Mouse (Mus musculus) kidney, postnatal 25 days (tissue): ENCODE data around the gene Thap4.
A peak's percentile ranks its signal among the peaks of the same experiment; 100 is the strongest.

Source experiments
- DNase-seq, 2 experiments: peaks; one replicate each; pipeline ENCODE4 v3.0.0; 2021; ENCODE audit warnings: mixed read lengths in 2 of 2

Gene Thap4

DNA sequence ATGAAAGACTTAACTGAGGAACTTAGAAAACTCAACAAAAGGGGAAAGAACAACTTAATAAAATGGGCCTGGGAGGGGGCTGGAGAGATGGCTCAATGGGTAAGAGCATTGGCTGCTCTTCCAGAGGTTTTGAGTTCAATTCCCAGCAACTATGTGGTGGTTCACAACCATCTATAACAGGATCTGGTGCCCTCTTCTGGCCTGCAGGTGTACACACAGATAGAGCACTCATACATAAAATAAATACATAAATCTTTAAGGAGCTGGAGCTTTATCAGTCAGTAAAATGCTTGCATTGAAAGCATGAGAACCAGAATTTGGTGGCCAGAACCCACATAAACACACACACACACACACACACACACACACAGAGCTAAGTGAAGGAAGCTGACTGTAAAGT is 11.8 kb downstream of the Thap4 start:
- DNase-seq: no peak

DNA sequence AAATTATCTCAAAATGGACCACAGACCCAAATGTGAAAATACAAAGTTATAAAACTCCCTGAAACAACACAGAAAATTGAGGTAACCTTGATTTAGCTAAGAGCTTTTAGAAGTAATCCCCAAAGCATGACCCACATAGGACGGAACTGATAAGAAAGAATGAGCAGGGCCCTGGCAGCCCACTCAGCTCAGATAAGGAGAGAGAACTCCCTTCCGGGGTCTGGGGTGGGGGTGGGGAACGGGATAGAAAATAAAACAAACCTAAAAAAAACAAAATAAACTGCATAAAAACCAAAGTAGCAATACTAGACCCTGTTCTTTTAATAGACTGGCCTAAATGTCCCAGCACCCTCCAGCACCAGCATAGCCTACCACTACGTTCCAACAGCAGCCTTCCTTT is 12.7 kb downstream of the Thap4 start:
- DNase-seq: no peak

DNA sequence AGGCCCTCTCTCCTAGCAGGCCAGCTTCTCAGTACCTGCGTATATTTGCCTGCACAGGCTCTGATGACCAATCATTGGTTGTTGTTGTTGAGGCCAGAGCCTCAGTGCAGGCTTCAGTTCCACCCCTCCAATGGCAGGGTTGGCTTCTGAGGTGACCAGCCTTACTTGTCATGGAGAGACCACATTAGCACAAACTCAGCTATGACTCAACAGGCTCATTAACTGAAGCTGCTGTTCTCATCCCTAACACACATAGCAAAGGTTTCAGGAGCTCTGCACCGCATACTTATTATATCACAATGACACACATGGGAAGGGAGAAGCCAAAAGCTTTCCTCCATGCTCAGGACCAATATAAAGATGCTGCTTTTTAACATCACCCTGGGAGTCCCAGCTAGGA is 14.0 kb downstream of the Thap4 start:
- DNase-seq: no peak

DNA sequence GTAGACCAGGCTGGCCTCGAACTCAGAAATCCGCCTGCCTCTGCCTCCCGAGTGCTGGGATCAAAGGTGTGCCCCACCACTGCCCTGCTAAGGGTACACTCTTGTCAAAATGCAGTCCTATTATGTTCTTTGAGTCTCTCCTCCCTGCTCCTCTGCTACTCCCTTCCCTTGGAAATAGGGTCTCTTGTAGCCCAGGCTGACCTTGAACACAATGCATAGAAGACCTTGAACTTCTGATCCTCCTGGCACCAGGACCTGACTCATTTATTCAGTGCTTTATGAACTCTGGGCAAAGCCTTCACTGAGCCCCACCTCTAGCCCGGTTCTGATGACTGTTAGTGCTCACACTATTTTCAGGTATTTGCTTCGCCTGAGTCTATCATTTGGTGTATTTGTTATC is 17.0 kb downstream of the Thap4 start:
- DNase-seq: no peak

DNA sequence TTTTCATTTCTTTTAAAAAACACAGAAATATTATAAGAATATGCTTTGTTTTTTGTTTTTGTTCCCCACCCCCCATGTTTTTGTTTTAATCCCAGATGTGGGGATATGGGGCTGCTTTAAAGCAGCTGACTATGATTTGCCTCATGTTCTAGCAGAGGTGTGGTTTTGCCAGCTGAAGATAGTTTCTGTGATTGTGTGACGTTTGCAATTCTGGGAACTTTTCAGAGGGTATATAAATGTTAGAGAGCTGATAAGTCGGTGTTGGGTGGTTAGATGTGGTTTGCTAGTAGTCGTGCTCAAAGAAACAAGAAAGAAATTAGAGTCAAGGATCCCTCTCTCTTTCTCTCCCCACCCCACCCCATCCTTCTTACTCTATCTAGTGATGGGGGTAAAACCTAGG is 18.8 kb downstream of the Thap4 start:
- no peak for DNase-seq

DNA sequence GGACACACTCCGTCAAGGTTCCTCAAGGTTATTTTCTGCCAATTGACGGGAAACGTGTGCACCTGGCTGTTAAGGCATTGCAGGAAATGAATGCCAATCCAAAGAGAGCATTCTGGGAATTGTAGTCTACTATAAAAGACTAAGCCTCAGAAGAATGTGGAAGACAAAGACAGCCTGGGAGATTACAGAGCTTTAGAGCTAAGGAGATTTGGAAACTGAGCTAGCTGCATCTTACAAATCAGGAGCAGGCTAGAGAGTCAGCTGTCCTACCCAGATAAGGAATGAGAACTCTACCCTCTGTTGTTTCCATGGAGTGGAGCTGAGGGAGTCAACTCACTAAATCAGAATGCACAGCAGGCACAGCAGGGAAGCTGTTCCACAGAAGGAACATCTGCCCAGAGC is 22.8 kb downstream of the Thap4 start:
- DNase-seq: peak; percentile 40 to 51

DNA sequence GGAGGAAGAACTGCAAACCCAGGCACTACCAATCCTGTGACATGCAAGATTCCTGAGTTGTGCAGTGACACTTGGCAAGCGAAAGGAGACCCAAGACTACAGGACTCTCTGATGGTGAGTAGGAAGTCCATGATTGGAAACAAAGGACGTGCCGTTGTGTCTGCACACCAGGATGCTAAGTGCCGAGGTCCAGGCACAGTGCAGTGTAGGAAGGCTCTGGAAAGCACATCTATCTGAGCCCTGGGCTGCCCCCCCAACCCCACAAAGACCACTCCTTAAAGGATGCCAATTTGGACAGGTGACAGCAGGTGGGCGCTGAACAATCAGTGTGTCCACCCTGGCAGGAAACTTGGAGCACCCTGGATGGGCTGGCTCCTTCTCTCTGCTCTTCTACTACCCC is 23.6 kb downstream of the Thap4 start:
- DNase-seq: no peak

DNA sequence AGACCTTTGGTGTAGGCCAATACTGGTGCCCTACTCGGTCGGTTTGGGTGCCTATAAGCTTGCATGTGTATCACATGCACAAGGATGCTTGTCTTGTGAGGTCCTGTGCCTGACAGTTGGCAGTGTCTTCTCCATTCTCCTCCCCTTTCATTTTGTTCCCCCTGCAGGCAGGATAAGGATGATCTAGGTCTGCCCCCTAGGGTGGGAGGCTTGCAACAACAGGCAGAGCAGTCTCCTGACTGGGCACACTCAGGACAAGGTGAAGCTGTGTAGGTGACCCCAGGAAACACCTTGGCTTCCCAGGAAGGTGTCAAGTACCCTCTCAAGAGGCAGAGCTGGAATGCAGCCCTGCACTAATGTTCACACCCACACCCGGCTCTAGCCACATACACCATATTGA is 27.7 kb downstream of the Thap4 start:
- DNase-seq: peak; percentile 65 to 76

DNA sequence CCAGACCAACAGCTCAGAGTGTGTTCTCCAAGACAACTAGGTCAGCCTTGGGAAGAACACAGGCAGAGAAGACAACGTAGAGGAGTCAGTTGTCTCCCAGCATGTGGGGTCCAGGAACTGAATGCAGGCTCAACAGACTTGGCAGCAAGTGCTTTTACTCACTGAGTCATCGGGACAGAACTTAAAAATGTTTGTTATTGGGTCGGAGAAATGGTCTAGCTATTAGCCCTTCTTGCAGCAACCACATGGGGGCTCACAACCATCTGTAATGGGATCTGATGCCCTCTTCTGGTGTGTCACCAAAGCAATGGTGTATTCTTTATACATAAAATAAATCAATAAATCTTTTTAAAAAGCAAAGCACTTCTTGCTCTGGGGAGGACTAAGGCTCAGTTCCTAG is 28.5 kb downstream of the Thap4 start:
- DNase-seq: no peak

DNA sequence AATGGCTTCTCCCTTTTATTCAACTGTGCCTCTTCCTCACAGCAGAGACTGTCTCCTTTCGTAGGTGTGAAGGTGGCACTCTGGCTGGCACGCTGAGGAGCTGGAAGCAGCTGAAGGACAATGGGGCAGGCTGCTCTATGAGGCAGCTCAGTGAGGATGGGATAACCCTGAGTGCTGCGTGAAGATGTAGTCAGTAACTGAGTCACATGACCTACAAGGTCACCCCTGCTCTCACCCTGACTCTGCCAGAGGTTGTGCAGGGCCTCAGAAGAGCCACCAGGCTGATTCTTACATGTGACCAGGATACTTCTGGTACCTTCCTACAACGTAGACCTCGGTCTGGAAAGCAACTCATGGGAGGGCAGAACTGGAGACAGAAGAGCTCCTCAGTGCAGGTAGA is 29.0 kb downstream of the Thap4 start:
- no peak for DNase-seq

DNA sequence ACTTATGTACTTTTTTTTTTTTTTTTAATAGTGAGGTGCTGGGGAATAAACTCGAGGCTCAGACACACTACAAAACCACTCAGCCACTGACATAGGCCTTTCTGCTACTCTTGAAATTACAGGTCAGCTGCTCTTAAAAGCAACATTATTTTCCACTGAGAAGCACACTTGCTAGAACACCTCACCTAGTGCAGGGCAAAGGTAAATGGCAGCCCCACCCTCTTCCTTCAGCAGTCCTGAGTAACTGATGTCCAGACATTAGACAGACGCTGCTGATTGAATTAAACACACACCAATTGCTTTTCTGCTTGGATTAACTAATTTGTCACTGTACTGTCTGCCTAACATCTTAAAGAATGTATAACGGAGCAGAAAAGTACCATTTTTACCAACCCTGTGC is 30.0 kb downstream of the Thap4 start:
- no peak for DNase-seq

DNA sequence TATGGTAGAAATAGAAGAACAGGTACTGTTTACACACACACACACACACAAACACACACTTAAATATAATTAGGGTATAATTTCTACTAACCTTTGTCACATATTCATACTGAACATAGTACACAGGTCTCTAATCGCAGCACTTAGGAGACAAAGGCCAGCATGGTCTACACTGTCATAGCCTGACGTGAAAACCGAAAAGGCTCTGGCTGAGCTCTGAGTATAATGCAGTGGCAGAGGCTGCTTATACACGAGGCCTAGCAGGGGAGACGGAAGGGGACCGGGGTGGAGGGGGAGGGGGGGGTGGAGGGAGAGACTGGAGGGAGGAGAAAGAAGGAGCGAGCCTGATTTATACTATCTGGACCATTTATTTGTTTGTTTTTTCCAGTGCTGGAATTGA is 33.1 kb downstream of the Thap4 start:
- no peak for DNase-seq

DNA sequence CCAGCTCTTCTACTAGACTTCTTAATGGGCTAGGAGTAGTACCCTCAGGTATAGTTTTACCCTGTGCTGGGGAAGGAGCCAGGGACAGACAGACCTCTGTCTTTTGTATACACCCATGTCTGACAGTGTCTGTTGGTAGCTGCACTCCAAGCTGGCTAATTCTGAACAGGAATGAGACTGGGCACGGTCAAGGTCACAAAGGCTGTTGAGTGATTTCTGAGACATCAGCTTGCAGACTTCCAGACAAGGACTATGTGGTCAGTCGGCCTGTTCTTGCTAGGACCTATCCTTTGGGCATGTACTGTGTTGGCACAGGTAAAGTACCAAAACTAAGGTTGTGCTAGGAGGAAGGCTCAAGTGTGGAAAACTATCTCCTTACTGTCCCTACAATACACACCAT is 38.5 kb downstream of the Thap4 start:
- DNase-seq: no peak

DNA sequence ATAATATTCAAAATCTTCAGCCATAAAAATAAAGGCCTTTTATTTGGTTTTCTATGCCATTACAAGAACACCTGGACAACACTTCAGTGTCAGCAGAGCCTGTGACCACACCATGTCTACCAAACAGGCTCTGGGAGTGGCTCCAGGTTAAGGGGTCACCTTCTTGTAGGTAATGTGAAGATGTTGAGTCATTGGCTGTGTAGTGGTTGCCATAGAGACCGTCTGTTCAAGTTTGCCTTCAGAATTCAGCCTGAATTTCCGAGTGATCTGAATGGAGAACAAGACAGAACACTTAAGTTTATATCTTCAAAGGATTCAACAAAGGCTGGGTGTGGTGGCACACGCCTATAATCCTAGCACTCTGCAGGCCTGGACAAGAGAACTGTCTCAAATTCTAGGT is 49.3 kb downstream of the Thap4 start:
- no peak for DNase-seq

DNA sequence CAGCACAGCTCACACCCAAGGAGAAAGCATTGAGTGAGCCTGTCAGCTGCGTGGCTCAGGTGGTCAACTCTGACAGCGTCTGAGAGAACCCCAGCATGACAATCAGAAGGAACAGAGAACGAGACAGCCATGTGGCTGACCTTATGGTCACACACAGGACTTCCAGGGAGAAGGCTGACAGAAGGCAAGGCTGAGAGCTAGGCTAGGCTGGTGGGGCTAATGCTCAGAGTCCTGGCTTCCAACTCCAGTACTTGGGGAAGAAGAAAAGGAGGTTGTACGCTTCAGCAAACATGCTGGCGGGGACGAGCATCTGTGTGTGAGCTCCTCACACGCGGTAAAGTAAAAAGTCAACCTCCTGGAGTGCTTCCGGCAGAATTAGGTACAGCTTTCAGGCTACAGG is 50.3 kb downstream of the Thap4 start:
- no peak for DNase-seq

DNA sequence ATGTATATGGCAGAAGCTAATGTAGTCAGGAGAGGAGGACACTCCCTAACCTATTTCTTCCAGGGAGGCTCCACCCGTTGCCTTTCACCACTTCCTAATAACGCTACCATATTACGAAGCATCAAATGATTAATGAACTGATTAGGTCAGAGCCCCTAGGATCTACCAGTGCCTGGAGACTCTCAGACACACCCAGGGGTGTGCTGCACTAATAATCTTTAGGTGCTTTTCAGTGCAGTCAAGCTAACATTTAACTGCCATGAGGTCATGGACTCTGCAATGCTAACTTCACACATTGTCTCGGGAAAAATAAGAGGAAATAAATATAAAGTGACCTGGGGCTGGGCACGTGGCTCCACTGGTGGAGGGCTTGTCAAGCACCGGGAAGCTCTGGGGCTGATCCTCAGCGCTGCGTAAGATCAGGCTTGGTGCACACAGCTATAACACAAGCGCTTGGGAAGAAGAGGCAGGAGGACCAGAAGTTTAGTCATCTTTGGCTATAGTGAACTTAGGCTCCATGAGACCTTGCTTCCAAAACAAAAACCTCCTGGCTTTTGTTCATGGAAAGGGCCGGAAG is 51.1 kb downstream of the Thap4 start:
- DNase-seq: no peak

DNA sequence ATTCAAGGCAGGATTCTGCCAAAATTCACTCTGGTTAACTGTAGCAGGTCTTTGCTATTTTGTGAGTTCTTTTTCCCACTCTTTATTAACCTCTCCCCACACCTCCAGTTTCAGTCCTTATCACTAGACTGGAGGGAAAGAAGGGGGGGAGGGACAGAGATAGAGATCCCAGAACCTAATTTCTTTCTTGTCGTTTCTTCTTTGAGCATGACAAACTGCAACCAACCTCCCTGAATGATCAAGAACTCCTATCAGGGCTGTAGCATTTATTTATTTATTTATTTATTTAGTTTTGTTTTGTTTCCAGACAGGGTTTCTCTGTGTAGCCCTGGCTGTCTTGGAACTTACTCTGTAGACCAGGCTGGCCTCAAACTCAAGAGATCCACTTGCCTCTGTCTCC is 52.6 kb downstream of the Thap4 start:
- no peak for DNase-seq

DNA sequence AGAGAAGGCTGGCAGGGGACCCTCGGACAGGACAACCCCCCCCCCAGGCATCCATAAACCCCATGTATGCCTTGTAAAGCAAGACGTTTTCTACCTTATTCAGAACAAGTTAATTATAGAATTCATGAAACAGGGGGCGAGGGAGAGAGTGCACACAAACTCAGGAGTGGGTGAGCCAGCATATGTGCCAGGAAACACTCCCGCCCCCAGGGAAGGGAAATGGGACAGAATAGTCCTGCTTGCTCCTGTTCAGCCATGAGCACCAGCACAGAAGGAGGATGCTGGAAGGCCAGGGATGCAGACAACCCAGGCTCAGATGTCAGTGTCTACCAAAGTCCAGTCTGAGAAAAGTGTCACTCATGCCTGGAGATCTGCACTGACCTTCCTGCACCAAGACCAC is 55.5 kb downstream of the Thap4 start:
- no peak for DNase-seq

DNA sequence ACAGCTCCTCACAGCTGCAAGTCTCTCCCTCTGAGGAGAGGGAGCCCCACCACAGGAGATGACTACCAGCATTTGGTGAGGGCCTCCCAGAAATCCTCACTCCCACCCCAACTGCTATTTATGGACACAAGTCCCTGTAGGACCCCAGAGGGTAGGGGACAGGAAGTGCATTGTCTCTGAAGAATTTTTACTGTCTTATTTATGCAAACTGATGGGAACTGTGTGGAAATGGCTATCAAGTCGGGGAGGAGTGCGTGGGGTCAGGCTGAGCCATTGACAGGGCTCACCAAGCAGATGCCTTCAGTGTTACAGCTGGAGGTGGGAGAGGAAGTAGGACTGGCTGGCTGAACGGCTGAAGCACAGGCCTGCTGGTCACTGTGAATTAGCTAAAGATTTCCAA is 57.3 kb downstream of the Thap4 start:
- peak; percentile 30 to 63 for DNase-seq

DNA sequence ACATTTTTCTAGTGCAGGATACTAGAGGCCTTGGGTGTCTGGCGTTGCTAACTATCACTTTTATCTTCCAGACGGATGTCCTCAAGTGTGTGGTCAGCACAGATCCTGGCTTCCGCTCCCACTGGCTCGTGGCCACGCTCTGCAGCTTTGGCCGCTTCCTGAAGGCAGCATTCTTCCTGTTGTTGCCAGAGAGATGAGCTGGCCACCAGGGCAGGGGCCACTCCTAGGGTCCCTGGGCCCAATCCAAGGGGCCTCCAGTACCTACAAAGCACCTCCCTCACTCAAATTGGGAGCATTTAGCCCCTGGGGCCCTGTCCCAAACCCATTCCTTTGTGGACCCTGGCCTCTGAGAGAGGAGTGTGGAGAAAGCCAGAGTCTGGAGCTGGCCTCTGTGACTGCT is 59.7 kb downstream of the Thap4 start:
- peak; percentile 77 to 88 for DNase-seq

DNA sequence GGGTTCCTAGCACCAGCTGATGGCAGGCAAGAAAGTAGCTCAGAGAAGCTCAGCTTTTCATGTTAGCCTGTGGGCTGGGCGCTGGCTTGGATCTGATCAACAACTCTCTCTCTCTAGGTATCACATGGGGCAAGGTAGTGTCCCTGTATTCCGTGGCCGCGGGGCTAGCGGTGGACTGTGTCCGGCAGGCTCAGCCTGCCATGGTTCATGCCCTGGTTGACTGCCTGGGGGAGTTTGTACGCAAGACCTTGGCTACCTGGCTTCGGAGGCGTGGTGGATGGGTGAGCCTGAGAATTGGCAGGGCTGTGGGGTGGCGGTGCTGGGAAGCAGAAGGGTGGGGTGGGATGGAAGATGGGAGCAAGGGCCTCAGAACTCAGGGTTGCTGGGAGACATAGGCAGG is 60.7 kb downstream of the Thap4 start:
- peak; percentile 48 to 65 for DNase-seq

DNA sequence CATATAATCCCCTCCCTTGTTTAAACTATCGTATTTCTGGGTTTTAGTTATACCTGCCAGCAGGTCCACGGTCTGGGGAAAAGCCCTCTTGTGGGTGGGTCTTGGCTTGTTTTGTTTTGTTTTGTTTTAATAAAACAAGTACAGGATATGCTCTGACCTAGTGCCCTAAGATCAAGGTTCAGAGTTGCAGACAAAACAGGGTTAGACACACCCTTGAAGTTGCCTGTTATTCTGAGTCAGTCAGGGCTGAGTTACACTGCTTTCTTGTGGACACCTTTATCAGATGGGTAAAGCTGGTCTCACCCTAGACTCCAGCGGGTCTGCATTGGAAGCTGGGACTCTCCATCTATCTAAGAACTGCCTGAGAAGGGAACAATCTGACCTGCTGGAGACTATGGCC is 61.2 kb downstream of the Thap4 start:
- peak in 1 of 2 experiments; percentile 37 for DNase-seq

DNA sequence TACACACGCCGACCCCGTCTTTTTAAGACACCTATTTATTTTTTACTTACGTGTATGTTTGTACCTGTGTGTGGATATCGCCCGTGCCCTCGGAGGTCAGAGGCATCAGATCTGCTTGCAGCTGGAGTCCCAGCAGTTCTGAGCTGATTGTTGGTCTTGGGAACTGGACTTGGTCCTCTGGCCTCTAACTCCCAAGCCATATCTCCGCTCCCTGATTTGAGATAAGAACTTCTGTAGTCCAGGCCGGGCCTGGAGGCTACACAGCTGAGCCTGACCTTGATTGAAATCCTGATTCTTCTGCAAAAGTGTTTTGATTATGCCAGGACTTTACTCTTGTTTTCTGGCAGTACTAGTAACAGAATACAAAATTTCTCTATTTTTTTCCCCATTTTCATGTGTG is 61.9 kb downstream of the Thap4 start:
- no peak for DNase-seq

DNA sequence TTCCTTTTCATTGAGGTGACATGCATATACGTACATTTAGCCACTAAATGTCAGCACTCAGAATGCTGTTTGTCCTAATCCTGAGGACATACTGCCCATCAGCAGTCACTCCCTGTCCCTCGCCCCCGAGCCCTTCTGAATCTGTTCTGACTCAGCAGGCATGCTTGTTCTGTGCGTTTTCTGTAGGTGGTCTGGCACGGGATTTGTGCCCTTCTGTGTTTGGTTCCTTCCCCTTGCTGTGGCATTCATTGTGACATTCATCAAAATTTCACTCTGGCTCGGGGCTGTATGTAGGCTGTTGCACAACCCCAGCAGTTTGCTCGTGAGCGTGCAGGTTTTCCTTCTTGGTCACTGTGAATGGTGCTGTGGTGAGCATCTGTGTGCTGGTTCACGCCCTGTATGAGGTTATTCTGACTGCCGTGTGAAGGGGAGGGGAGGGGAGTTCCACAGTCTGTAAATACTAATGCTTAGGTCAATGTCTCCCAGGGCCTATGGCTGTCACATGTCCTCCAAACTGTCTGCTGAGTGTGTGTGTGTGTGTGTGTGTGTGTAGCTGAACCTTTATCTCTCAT is 62.8 kb downstream of the Thap4 start:
- no peak for DNase-seq

DNA sequence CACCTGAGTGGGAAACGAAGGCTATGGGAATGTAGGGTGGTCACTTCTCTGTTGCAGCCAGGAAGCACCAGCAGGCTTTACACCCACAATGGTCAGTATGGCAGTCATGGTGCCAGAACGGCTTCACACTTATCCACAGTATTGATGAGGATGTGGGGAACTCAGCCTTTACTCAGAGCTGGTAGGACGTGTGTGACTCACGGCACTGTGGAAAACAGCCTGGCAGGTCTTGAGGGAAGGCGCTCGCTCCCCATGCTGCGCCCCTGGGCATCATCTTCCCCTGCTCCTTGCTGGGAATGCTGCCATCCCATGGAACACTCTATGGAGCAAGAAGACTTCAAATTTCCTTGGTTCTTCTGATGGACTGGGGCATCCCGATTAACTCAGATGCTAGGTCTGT is 63.6 kb downstream of the Thap4 start:
- no peak for DNase-seq
